Mouse (Mus musculus) Patski (cell line): ENCODE results near the gene Myh10. TPM values are rescaled to one million over a fixed set of nuclear protein-coding genes. Genes with fewer than 3 reads are reported as not detected.
"Not testable (repeated sequence)": the region's sequence is repeated elsewhere in the genome, so short reads cannot be mapped to it uniquely, and the experiment has no call there.

ENCODE experiments used
- ATAC-seq: fragments of 100-300 bp; one replicate; pipeline ENCODE4 v1.8.0; 2021
- CTCF ChIA-PET: fragments of 350-600 bp; sonication (Branson Sonifier 250); formaldehyde crosslinking; loops from one replicate; lab custom pipeline; 2022; ENCODE audit warnings: inconsistent platforms; lab: Charles Lee
- POLR2A ChIA-PET: fragments of 350-600 bp; sonication (Branson Sonifier 250); formaldehyde crosslinking; loops from one replicate; lab custom pipeline; 2022; ENCODE audit warnings: antibody characterized with exemption, inconsistent platforms; lab: Charles Lee
- DNase-seq: peaks from one replicate; pipeline ENCODE4 v3.0.0-alpha.2; 2011; ENCODE audit warnings: low read depth, low spot score
- H3K27me3 ChIP-seq: fragments of 371-371 bp; one replicate; pipeline ENCODE4 v1.5.1; 2021
- CTCF ChIP-seq: fragments of 100-300 bp; IDR thresholded peaks from one replicate; pipeline ENCODE4 v1.5.1; 2021
- in situ Hi-C: fragments of 300-500 bp; cut with MboI; formaldehyde crosslinking; loops from 3 replicates; pipeline ENCODE4 v1.11.1; 2018; ENCODE audit warnings: low pct_unique_long_range_greater_than_20kb, mixed read lengths
- polyA plus RNA-seq: library from polyadenylated mRNA; unstranded; gene quantifications from one replicate; pipeline ENCODE4 v1.2.3, GENCODE M21; 2021

Myh10 gene
- polyA plus RNA-seq, 1 experiment from 2014 or later = 113 TPM

DNA sequence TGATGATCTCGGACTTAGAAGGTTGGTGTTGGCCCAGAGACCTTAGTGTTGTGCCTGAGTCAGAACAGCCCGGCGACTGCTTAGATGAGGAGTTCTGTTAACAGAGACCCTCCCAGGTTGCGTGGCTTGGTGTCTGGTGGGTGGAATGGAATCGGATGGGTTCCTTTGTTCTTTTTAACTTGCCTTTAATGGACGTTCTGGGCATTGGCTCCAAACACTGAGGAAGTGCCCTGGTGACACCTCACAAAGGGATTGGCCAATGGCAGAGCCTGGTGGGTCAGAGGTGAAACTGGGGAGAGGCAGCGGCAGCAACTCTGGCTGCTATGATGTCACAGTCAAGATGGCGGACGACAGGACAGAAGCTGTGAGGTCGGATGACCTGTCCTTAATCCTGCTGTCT lies 99.4 kb downstream of the Myh10 start:
- no peak for ATAC-seq
- in situ Hi-C loops = no loop called here
- H3K27me3 ChIP-seq = no peaks in the 10 kb centered on the region
- ChIA-PET CTCF (interaction anchor here (2.5 kb wide), 1 partner anchor 17 kb away, joined by 7 read pairs; no protein-coding TSS in a partner anchor), POLR2A (no interaction called here)
- DNase-seq = no peak
- TF ChIP-seq CTCF = no peak

DNA sequence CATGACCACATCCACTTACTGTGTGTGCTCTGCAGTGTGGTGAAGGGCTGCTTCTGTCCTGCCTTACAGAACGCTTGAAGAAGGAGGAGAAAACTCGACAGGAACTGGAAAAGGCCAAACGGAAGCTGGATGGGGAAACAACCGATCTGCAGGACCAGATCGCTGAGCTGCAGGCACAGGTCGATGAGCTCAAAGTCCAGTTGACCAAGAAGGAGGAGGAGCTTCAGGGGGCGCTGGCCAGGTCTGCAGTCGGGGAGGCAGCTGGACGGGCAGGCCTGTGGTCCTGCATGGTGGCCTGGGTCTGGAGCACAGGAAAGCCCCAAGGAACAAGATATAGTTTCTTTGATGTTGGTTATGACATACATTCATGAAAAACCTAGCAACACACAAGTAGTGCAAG lies 100.4 kb downstream of the Myh10 start:
- POLR2A ChIA-PET = interaction anchor here (1.6 kb wide), 1 partner anchor 21 kb away, joined by 4 read pairs; no protein-coding TSS in a partner anchor

DNA sequence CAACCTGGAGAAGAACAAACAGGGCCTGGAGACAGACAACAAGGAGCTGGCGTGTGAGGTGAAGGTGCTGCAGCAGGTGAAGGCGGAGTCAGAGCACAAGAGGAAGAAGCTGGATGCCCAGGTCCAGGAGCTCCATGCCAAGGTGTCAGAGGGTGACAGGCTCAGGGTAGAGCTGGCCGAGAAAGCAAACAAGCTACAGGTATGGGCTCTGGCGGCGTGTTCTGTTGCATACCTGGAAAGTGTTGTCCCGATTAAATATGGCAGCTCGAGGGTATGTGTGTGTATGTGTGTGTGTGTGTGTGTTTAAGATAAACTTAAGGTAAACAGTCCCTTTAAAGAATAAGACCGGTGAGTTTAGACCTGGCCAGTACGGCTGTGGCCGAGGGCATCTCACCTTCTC lies 106.9 kb downstream of the Myh10 start:
- H3K27me3 ChIP-seq = no peaks in the 10 kb centered on the region
- in situ Hi-C loops = no loop called here
- ATAC-seq (no peak), DNase-seq (no peak)
- no peak for TF ChIP-seq CTCF
- ChIA-PET CTCF (interaction anchor here (1.4 to 1.8 kb wide), 2 partner anchors 8 to 10 kb away, joined by 3 to 4 read pairs; no protein-coding TSS in a partner anchor), POLR2A (no interaction called here)

More for the DNA sequence above, 100.4 kb downstream of the Myh10 start:
- no peak for TF ChIP-seq CTCF
- ATAC-seq = no peak
- no peaks in the 10 kb centered on the region for H3K27me3 ChIP-seq
- in situ Hi-C loops = no loop called here
- CTCF ChIA-PET = interaction anchor here (3.1 kb wide), 1 partner anchor 16 kb away, joined by 14 read pairs; no protein-coding TSS in a partner anchor
- no peak for DNase-seq

DNA sequence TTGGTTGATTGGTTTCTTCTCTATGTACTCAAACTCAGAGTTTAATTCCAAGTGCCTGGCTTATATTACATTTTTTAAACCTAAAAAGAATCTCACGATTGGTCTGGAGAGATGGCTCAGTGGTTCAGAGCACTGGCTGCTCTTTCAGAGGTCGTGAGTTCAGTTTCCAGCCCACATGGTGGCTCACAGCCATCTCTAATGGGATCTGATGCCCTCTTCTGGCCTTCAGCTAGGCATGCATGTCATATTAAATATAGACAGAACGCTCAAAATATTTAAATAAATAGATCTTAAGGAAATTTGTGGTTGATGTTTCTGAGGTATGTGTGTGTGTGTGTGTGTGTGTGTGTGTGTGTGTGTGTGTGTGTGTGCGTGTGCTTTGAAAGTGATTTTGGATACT lies 113.8 kb downstream of the Myh10 start:
- in situ Hi-C loops = no loop called here
- POLR2A ChIA-PET = no interaction called here

DNA sequence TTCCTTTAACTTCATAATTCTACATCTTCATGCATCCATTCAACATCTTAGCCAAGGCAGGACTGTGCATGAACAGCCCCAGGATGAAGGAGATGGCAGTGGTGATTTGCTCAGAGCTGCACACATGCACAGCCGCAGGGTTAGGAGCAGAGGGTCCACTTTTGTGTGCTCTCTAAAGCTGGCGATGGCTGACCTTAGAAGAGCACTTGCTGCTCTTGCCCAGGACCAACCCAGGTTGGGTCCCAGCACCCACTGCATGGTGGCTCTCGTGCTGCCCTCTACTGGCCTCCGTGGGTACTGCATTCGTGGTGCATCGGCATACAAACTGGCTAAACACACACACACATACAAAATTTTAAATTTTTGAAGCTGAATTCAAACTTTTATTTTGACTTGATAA lies 116.4 kb downstream of the Myh10 start:
- in situ Hi-C loops = no loop called here
- ATAC-seq (no peak), DNase-seq (no peak)
- TF ChIP-seq CTCF = peak; percentile 90
- ChIA-PET POLR2A (interaction anchor here (0.6 kb wide), 1 partner anchor 182 kb away, joined by 3 read pairs; no protein-coding TSS in a partner anchor), CTCF (interaction anchor here (0.6 to 3.0 kb wide), 26 partner anchors 11 to 323 kb away, joined by 3 to 14 read pairs (median 4); no protein-coding TSS in a partner anchor)
- no peaks in the 10 kb centered on the region for H3K27me3 ChIP-seq

More for the DNA sequence above, 113.8 kb downstream of the Myh10 start:
- no peaks in the 10 kb centered on the region for H3K27me3 ChIP-seq
- ATAC-seq (no peak), DNase-seq (no peak)
- CTCF ChIA-PET = interaction anchor here (1.2 to 1.7 kb wide), 2 partner anchors 11 to 240 kb away, joined by 3 to 4 read pairs; no protein-coding TSS in a partner anchor
- TF ChIP-seq CTCF = no peak

DNA sequence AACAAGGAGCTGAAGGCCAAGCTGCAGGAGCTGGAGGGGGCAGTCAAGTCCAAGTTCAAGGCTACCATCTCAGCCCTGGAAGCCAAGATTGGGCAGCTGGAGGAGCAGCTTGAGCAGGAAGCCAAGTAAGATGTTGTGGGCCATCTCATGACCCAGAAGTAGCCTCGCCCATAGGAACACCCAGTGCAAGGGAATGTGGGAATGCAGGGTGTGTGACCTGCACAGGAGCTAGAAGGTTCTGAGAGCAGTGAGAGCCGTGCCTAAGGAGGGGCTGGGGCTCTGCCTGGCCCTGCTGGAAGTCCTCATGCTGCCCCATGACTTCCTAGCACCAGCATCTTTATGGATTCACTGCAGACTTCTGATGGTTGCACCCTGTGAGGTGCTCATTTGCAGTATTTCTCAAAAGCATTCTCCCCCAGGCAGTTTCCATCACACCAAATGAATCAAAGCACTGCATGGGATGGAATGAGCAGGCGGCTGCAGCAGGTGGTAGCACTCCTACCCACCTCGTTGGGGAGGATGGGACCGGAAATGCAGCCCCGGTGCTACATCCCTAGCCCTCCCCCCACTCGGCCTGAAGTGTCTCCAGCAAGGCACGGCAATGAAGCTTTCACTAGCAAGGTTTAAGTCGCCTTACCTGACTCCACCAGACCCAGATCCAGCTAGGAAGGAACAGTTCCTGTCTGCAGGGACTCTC lies 120.7 kb downstream of the Myh10 start:
- DNase-seq (no peak), ATAC-seq (no peak)
- H3K27me3 ChIP-seq = no peaks in the 10 kb centered on the region
- no peak for TF ChIP-seq CTCF
- in situ Hi-C loops = no loop called here
- ChIA-PET CTCF (no interaction called here), POLR2A (no interaction called here)

DNA sequence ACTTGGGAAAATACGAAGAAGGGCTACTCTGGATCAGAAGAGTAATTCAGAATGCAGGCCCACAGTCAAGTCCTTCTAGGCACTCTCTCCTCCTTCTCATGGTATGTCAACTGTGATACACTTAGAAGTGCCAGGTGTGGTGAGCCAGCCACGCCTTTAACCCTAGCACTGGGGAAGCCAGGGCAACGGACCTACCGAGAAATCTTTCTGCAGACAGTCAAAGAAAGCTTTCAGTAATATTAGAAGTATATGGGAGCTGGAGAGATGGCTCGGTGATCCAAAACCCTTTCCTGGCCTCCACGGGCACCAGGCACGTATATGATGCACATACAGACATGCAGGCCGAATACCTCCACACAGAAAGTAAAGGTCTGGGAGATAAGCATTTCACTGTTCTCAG lies 127.1 kb downstream of the Myh10 start:
- ATAC-seq (no peak), DNase-seq (no peak)
- ChIA-PET POLR2A (no interaction called here), CTCF (no interaction called here)
- in situ Hi-C loops = no loop called here
- TF ChIP-seq CTCF = no peak
- no peaks in the 10 kb centered on the region for H3K27me3 ChIP-seq

GRCm38 (mm10) chr11:68819226-68819805 lies 128.0 kb downstream of the Myh10 start:
- ATAC-seq (no peak), DNase-seq (no peak)
- in situ Hi-C loops = no loop called here
- no peaks in the 10 kb centered on the region for H3K27me3 ChIP-seq
- ChIA-PET POLR2A (no interaction called here), CTCF (no interaction called here)
- TF ChIP-seq CTCF = no peak

DNA sequence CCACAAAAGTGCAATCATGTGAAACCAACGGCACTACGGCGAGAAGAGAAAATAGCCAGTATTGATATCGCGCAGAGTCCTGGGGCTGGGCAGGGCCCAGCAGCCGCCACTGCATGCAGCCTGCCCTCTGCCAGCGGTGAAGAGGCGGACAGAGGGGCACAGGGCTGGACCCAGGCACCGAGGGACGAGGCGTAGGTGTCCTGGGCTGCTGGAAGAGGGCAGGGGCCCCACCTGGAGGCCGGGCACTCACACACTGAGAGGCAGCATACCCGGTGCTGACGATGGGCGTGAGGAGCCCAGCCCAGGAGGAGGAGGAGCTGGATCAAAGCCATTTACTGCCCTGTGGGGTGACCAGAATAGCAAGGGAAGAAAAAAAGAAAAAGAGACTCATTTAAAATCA lies 131.0 kb downstream of the Myh10 start:
- no peak for ATAC-seq
- POLR2A ChIA-PET = interaction anchor here (1.5 kb wide), 1 partner anchor 17 kb away, joined by 4 read pairs; no protein-coding TSS in a partner anchor
- TF ChIP-seq CTCF = no peak
- in situ Hi-C loops = no loop called here
- H3K27me3 ChIP-seq = no peaks in the 10 kb centered on the region
- CTCF ChIA-PET = interaction anchor here (0.7 to 1.0 kb wide), 2 partner anchors 15 to 20 kb away, joined by 3 read pairs; no protein-coding TSS in a partner anchor
- DNase-seq = no peak

- ChIA-PET CTCF (interaction anchor here (2.3 kb wide), 1 partner anchor 18 kb away, joined by 10 read pairs; no protein-coding TSS in a partner anchor), POLR2A (no interaction called here)
- no peak for TF ChIP-seq CTCF
- ATAC-seq (no peak), DNase-seq (no peak)
- H3K27me3 ChIP-seq = no peaks in the 10 kb centered on the region
- in situ Hi-C loops = no loop called here
Observed at GRCm38 (mm10) chr11:68826735-68827134, 135.4 kb downstream of the Myh10 start.

- in situ Hi-C loops = loop anchor here (5.0 kb wide), 1 partner anchor 46 kb away; no protein-coding TSS in a partner anchor
- DNase-seq, ATAC-seq, H3K27me3 ChIP-seq: not testable (repeated sequence)
- CTCF ChIA-PET = interaction anchor here (0.9 kb wide), 1 partner anchor 43 kb away, joined by 4 read pairs; no protein-coding TSS in a partner anchor
- POLR2A ChIA-PET = interaction anchor here (0.6 kb wide), 1 partner anchor 41 kb away, joined by 3 read pairs; no protein-coding TSS in a partner anchor
Observed at GRCm38 (mm10) chr11:68831580-68831979, 140.2 kb downstream of the Myh10 start.
